Mouse (Mus musculus) T-helper 17 cell (primary cell): ENCODE data around the gene Bnipl.

Experiments used
- in situ Hi-C, 2 experiments: fragments of 300-600 bp; cut with MboI, MseI; formaldehyde crosslinking; loops; 1 replicate in 1 of 2; 2 replicates in 1 of 2; pipeline ENCODE4 v1.15.1; 2025; ENCODE audit warnings: high pct_unique_total_duplicates in 2 of 2

The Bnipl gene

DNA sequence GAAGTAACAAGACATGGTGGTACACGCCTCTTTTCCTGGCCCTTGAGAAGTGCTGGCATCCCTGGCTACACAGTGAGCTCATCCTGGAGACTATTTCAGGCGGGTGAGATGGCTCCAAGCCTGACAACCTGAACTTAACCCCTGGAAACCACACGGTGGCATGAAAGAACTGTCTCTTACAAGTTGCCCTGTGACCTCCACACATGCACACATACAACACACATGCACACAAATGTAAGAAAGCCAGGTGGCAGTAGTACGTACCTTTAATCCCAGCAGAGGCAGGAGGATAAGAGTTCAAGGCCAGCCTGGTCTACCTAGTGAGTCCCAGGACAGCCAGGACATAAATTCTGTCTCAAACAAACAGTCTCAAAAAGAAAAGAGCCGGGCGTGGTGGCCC is 12.0 kb downstream of the Bnipl start:
- in situ Hi-C loops, result no loop called here

- in situ Hi-C loops, result no loop called here
Observed at GRCm38 (mm10) chr3:95237541-95238099, 13.4 kb downstream of the Bnipl start.

DNA sequence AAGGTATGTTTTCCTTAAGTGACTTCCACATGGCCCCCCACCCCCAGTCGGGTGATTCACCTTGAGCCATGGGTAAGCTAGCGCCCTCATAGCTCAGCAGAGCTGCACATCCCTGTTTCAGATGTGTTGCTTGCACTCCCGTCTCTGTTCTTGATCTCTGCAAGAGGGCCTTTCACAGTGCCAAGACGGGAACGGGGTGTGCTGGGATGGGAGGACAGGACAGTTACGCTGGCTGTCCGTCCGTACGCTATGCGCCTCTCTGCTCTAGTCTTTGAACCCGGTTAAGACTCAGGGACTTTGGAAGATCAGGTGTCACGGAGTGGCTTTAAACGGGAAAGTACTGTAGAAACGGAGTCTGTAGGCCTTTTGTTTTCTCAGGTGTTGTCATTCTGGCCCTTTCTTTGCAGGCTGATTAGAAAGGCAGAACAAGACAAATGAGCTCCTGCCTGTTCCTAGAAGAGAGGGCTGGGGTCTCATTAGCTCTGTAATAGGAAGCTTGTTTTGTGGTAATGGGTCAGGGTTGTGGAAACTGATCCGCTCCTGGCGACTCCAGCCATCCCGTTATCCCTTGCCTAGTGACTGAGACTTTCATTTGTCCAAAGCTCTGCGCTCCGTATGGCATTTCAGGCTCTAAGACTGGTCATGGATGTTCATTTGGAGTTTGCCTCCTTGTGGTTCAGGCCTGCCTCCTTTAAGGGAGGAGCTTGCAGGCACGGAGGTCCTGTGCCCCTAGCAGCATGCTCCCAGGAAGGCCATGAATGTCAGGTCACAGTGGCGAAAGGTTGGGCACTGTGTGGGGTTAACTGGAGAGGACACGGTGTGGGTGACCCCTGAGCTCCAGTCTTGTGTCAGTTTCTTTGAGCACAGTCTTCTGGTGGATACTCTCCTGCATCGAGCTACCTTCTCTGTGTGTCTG is 15.3 kb downstream of the Bnipl start:
- in situ Hi-C loops, result no loop called here

DNA sequence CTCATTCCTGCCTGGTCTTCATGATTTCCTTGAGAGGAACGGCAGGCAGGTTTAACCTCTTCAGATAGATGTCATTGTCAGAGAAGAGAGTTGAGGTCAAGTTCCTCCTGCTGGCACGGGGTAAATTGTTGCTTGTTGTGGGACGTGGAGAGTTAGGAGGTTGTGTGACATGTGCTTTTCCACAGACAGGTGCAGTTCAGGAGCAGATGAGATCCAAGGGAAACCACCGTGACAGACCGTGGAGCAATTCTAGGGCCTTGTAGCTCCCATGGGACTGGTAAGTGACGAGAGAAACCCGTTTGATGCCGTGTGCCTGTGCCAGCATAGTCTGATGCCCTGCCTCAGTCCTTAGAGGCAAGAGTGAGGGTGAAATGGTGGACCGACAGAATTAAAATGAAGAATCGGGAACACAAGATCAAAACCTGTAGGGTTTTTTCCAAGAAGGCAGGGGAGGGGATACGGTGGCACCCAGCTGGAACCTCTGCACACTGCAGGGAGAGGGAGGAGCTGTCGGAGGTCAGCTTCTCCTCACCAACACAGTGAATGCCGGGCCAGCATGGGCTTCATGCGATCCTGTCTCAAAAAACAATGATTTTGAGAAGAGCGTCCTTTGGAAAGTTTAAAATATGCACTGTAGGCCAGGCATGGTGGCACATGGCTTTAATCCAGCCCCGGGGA is 17.6 kb downstream of the Bnipl start:
- in situ Hi-C loops, result no loop called here

DNA sequence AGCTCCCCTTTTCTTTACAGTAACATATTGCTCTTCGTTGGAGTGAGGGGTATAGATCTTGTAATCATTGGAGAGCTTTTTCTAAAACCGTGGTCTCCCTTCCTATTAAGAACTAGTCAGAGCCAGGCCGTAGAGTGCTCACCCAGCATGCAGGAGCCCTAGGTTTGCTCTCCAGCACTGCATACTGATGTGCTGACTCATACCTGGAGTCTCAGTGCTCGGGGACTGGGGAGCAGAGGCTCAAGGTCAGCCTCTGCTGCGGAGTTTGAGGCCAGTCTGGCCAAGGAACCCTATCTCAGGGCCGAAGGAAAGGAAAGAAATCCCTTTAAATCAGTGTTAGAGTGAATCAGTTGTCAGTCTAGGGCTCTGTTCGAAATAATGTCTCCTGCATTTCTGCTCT is 18.2 kb downstream of the Bnipl start:
- in situ Hi-C loops, result no loop called here

DNA sequence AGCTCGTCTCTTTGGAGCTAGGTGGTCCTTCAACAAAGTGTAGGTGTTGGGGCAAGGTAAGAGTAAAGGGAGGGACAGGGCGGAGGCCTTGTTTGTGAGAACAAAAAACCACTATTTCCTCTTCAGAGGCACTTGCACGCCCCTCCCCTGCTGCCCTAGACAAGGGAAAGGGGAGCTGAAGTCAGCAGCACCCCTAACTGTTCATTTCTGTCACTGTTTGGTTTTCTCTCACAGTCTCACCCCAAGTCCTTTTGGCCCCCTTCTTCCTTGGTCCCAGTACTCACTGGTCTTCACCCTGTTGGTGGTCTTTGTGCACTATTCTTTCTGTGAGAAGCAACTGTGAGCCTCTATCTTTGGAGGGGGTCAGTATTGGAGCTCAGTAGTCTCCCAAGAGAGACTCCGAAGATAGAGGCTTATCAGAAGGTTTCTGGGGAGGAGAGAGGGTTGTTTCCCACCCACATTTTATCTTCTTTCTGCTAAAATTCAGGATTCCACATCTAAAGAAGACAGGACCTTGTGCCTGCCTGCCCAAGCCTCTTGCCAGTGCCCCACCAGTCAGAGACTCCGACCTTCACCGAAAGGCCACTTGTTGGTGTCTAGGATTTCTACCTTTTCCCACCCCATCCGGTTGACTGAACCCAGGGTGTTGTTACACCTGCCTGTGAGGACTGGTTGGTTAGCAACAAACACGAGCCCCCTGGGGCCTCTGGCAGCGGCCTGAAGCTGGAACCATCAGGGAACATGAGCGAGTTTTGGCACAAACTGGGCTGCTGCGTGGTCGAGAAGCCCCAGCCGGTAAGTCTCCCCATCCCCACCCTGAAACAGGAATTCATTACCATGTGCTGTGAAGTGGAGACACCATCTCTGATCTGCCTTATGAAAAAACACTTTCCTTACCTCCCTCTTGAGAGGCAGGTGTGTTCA is 19.4 kb downstream of the Bnipl start, which contains the start of gene Mllt11:
TSS of gene Mllt11 (minus strand) at position 874 of the 924 bp plus-strand sequence.
- in situ Hi-C loops, result no loop called here

DNA sequence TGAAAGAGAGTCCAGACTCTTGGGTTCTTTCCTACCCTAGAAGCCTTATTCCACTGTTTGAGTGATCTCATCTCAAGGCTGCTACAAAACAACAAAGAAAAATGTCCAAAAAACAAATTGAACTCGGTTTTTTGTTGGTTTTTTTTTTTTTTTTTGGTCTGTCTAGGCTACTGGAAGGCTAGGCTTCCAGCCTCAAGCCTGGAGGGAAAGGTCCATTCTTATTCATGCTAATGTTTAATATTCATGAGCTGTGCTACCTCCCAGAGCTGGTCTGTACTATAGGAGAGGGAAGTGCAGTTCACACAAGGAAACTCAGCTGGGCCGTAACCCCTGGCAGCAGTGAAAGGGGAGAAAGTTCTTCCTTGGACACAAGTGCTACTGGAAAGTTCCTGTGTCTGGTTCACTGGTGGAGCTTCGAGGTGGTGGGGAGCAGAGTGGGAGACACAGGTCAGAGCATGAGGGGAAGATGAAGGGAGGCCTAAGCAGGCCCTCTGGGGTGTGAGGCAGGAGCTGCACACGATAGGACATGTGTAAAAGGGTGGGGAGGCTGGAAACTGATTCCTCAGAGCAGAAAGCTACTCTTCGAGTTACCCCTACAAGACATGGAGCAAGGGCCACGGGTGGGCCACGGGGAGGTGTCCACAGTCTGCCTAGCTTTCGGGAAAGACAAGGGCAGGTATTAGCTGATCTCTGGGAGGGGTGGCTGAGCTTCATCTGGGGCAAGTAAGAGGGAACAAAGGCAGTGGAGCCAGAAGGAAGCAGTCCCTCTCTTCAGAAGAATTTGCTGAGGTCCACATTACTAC is 20.3 kb downstream of the Bnipl start:
- in situ Hi-C loops, result no loop called here

GRCm38 (mm10) chr3:95229781-95230494 is 21.1 kb downstream of the Bnipl start:
- in situ Hi-C loops, result no loop called here

DNA sequence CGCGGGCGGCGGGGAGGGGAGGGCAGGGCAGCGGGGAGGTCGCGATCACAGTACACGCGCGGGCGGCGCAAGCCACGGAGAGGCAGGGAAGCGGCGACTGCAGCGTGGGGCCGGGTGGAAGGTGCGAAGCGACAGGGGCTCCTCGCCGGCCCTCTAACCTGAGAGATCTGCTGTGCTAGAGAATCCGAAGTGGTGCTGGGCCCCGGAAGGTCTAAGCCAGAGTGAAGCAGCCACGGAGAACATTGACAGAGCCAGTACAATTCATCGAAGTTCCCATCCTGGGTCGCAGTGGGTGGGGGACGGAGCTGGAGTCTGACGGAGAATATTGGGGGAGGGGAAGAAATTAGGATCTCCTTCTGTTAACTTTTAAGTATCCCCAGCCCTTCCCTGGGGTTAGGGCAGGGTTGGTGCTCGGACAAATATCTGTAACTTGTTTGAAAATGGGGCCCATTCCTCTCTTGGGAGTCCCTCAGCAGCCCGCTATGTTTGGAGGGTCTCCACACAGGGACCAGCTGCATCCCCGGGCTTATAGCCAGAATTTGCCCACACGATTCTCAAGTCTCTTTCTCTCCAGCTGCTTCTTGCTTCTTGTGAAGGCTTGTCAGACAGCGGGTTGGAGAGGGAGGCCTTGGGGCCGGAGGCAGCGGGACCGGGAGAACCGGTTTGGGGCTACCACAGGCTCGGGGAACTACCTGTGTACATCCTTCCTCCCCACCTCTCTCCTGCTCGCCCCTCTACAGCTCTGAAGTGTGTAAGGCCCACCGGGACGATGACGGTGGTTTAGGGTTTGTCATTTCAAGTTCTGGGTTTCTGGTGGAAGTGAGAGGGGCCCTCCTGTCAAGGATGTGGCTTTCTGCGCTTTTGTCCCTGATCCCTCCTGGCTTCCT is 21.9 kb downstream of the Bnipl start:
- in situ Hi-C loops, result no loop called here

DNA sequence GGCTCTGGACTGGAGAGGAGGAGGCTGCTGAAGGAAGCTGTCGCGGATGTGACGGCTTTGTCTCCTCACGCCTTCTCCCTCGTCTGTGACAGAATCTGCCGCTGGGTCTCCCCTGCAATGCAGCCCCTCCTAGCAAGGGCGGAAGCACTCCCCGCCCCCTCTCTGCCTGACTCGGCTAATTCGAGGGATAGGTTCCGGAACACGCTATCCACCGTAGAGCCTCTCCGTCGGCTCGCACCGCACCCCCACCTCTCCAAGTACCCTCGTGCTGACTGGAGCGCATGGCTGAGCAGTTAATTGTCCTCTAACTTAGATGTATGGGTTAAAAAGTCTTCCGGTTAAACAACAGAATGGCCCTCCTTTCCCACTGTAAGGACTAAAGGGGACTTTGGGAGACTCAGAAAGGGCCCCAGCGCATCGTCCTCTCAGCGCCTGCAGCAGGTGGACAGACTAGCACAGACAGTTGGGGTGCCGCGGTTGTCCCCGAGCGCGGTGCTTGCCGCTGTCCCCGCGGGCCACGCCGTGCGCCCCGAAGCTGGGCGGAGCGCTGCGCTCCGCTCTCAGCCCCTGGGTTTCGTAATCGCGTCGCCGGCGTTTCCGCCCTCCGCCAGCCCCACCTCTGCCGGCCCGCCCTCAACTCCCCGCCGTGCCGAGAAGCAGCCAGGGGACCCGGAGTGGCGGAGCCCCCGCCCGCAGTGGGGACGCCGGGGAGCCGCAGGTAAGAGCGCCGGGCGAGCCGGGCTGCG is 22.7 kb downstream of the Bnipl start, which contains the start of gene Cdc42se1:
TSS of gene Cdc42se1 (plus strand) at position 585 of the 746 bp plus-strand sequence.
- in situ Hi-C loops, result no loop called here

GRCm38 (mm10) chr3:95227214-95227613 is 23.8 kb downstream of the Bnipl start:
- in situ Hi-C loops, result no loop called here

DNA sequence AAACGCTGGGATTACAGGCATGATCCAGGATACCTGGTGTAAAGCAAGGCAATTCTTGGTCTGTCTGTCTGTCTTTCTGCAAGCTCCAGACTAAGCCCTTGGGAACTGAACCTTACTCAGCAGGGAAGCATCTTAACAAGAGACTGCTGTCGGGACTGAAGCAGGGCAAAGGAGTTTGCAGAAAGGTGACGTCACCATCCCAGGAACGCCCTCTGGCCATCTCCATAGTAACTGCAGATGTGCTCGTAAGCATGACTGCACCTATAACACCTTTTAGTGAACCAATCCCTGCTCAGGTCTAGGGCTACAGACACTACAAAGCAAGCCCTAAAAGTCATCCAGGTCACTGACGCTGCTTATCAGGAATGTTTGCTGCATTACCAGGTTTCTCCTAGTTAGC is 26.7 kb downstream of the Bnipl start:
- in situ Hi-C loops, result no loop called here

DNA sequence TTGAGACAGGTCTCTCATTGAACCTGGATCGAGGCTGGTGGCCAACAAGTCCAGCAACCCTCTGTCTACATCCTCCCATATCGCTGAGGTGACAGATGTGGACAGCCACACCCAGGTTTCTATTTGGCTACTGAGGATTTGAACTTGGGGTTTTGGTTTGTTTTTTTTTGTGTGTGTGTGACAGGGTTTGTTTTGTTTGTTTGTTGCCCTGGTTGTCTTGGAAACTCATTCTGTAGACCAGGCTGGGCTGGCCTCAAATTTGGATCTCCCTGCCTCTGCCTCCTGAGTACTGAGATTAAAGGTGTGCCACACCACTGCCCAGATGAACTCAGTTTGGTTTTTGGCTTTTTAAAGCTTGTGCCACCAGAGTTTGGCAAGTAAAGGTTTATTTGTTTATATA is 28.0 kb downstream of the Bnipl start:
- in situ Hi-C loops, result no loop called here

DNA sequence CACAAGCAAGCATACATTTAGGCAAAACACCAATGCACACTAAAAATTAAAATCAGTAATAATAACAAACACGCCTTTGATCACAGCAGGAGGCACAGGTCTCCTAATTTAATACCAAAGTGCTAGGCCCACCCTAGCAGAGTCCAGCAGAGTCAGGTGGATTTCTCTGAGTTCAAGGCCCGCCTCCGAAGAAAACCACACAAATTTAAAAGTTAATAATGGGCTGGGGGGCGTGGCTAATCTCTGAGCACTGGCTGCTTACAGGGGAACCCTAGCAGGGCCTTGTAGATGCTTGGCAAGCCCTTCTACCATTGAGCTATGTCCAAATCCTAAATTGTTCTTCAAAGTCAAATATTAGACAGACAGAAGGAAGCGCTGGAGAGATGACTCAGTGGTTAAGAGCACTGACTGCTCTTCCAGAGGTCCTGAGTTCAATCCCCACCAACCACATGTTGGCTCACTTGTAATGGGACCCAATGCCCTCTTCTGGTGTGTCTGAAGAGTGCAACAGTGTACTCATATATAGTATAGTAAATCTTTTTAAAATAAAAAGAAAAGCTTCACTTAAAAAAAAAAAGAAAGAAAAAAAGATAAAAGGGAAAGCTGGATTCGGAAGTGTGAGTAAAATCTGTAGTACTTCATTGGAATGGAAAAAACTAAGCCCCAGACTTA is 32.4 kb downstream of the Bnipl start:
- in situ Hi-C loops, result no loop called here

DNA sequence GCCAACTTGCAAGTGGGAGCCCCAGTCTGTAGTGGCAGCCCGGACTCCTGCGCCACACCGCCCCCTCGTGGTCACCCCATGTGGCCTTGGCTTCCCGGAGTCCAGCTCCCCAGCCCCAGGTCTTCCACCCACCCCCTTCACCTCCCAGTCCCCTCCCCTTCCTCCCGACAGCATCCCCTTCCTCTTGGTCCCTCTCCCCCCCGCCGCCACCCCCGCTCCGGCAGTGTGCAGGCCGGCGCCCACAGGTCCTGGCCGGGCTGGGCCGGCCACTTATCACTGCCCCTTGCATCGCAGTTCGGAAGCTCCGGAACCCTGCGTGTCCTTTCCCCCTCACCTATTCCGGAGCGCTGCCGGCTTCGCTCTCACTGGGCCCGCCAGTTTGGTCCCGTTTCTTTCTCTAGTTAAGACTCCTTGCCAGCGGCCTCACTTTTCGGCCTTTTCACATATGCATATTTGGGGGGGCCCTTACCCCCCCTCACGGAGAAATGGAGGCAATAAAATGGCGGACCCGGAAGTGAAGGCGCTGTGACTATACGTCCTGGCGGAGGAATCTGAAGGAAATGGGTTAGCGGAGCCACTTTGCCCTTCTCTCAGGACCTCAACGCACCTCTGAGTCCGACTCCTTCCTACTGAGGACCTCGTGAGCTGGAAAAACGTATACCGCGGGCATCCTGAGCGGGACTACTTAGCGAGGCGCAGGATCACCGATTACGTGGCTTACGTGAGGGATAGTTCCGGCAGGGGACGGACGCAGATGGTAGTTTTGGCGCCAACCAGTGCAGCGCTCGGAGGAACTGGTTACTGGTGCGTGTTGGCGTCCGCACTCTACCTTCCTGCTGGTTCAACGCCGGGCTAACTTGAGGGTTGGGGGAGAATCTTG is 33.5 kb downstream of the Bnipl start, which contains the start of gene Gabpb2:
TSS of gene Gabpb2 (minus strand) at position 662 of the 880 bp plus-strand sequence.
- in situ Hi-C loops, result no loop called here

DNA sequence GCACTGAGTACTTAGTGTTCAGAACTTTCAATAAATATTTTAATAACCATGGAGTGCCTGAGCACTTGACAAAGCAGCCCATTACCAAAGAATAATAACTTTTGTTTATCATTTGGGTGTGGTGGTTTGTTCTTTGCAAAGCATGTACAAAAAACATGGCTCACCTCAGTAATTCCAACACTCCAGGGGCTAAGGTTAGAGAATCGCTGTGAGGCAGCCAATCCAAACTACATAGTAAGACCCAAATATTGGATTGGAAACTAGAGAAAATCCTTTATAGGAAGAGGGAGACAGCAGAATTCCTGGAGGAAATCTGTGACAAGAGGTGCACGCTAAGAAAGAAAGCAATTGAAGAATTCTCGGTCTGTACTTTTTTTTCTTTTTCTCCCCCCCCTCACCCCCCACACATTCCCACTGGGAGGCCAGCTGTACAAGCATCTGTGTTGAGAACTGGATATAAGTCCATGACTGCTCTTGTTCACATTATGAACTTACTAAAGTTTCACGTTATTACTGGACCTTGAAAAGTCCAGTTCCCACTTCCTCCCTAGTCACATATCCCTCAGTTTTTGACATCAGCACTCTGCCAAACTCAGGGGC is 34.2 kb downstream of the Bnipl start:
- in situ Hi-C loops, result no loop called here
